Mouse (Mus musculus): Measurements from ENCODE around the gene Taar5.

Taar5 gene

GRCm38 (mm10) chr10:24008143-24008542 lies 37.6 kb downstream of the Taar5 start:
- DNase-seq (ENCODE audit: low spot score in 2 of 2): no peak
